Mouse (Mus musculus): ENCODE data around the gene Fem1a.

Gene Fem1a

DNA sequence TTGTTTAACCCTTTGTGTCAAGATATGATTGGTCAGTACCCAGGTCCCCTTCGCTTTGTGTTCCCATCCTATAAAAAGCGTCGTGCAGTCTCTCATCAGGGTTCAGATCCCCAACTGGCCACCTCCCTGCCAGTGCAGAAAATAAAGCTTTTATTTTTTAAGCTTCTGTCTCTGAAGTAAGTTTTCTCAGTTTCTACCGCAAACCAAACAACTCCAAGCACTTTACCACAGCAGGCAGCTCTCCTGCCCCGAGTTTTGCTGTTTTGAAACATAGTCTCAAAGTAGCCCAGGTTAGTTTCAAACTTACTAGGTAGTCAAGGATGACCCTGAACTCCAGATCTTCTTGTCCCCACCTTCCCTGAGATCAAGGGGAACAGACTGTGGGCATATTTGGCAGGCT, 21.7 kb downstream of the Fem1a start:
- DNase-seq (ENCODE audit: low read depth, low spot score): no peak

- DNase-seq (ENCODE audit: low read depth, low spot score): no peak
Observed at GRCm38 (mm10) chr17:56279481-56280155, 23.0 kb downstream of the Fem1a start.

- no peak for DNase-seq (ENCODE audit: low read depth, low spot score)
Observed at GRCm38 (mm10) chr17:56281193-56281592, 24.6 kb downstream of the Fem1a start.

GRCm38 (mm10) chr17:56282802-56283201, 26.2 kb downstream of the Fem1a start:
- DNase-seq (ENCODE audit: low read depth, low spot score): no peak

- DNase-seq (ENCODE audit: low read depth, low spot score): no peak
Observed at GRCm38 (mm10) chr17:56283316-56283715, 26.7 kb downstream of the Fem1a start.

DNA sequence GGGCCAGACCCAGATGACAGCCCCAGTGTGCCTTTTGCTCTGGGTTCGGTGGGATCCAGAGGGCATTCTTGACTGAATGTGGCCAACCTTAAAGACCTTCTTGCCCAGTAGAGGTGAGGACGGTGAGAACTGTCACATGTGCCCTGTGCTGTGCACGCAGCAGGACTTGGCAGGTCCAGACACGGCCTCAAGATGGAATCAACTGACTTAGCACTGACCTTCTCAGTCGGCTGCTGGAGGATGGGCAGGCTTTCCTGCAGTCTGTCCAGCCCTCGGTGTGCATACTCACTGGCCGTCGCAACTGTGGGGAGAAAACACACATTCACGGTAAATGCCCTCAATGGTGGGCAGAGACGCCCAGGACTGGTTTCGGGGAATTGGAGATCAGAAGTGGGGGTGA, 29.4 kb downstream of the Fem1a start:
- no peak for DNase-seq (ENCODE audit: low read depth, low spot score)

DNA sequence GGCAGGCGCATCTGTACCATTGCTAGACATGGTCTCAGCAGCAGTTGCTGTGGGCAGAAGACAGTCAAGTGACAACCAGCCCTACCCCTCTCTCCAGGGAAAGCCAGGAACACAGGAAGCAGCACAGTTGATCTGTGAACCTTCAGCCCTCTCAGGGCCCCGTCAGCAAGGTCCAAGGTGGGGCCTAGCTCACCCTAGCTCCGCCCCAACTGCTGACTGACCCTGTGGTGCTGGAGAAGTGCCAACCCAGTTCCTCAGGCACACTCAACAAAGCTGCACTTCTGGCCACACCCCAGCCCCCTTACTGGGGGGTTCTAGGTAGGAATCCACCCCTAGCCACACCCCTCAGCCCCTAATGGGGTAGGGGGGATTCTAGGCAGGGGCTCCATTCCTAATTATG, 31.2 kb downstream of the Fem1a start:
- no peak for DNase-seq (ENCODE audit: low read depth, low spot score)

DNA sequence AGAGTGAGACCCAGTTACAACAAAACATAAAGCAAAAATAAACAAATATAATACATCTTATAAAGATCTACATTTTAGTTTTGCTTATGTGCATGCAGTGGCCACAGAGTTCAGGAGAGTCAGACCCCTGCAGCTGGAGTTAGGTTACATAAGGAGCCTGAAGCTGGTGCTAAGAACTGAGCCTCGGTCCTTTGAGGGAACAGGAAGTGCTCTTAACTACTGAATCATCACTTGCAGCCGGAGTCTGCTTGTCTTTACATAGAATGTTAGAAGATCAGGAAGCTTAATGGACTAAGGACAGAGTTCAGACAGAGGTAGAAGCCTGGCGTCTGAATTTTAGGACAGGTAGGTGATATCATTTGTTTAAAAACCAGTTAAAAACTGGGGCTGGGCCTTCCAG, 32.3 kb downstream of the Fem1a start:
- no peak for DNase-seq (ENCODE audit: low read depth, low spot score)

GRCm38 (mm10) chr17:56289371-56290331, 33.0 kb downstream of the Fem1a start:
- DNase-seq (ENCODE audit: low read depth, low spot score): no peak

- DNase-seq (ENCODE audit: low read depth, low spot score): no peak
Observed at GRCm38 (mm10) chr17:56290388-56291170, 34.0 kb downstream of the Fem1a start.

DNA sequence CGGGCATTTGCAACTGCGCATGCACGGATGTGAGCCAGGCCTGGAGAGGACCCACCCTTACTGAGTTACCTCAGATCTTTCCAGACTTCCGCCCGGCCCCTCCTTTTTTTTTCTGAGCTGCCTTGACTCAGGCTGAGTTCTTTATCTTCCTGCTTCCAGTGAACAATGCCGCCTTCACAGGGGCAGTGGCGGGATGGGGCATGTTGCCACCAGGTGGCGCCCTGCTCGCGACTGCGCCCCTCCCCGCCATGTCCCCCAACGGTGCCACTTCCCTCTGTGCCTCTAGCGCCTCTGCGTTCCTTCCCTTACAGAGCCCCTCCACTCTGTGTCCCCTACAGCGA, 34.5 kb downstream of the Fem1a start:
- DNase-seq (ENCODE audit: low read depth, low spot score): peak; percentile 39

- DNase-seq (ENCODE audit: low read depth, low spot score): no peak
Observed at GRCm38 (mm10) chr17:56291826-56292475, 35.3 kb downstream of the Fem1a start.

GRCm38 (mm10) chr17:56292531-56293222, 36.1 kb downstream of the Fem1a start, which contains the start of gene Plin3:
Gene Plin3, minus strand, starts transcription at chr17:56292873.
- DNase-seq (ENCODE audit: low read depth, low spot score): no peak

DNA sequence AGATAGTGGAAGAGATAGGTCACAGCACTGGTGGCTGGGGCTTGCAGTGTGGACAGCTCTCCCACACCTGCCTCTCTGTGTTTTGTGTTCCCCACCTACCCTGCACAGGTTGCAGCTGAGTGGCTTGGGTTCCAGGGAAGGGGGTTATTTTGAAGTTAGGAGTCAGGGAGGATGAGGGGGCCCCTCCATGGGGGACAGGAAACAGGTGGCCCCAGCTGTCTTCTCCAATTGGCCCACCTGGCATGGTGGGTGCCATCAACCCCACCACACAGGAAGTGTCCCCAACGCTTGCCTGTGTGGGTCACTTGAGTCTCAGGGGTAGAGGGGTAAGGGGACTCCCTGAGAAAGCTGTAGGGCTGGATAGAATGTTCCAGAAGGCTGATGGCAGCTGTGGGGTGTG, 36.7 kb downstream of the Fem1a start:
- DNase-seq (ENCODE audit: low read depth, low spot score): no peak

DNA sequence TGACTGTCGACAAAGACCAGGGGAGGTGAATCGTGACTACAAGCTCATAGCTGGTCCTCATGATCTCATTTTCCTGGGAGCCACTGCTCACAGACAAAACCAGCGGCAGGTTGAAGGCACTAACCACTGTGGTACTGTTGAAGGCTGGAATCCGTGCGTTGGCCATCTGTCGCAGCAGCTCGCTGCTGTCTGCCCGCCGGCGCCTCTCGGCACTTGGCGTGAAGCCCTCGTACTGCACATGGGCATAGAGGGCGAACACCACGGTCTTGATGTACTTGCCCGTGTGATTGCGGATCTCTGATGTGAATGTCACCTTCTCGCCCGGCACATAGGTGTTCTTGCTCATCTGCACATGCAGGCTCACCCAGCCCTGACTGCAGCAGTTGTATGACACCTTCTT, 37.6 kb downstream of the Fem1a start:
- DNase-seq (ENCODE audit: low read depth, low spot score): no peak

GRCm38 (mm10) chr17:56296201-56296600, 39.6 kb downstream of the Fem1a start:
- no peak for DNase-seq (ENCODE audit: low read depth, low spot score)

DNA sequence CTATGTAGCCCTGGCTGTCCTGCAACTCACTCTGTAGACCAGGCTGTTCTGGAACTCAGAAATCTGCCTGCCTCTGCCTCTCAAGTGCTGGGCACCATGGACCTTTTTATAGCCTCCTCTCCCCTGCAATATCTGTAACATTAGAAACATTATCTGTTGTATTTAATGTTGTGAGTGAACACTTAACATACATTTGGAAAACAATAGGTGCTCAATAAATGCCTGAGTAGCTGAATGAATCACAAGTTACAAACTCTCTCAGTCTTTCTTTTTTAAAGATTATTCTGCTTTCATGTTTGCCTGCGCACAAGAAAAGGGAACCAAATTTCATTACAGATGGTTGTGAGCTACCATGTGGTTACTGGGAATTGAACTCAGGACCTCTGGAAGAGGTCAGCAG, 41.6 kb downstream of the Fem1a start:
- DNase-seq (ENCODE audit: low read depth, low spot score): no peak

GRCm38 (mm10) chr17:56300186-56300585, 43.6 kb downstream of the Fem1a start, which contains the start of gene Arrdc5:
Gene Arrdc5, minus strand, starts transcription at chr17:56300286.
- DNase-seq (ENCODE audit: low read depth, low spot score): no peak

DNA sequence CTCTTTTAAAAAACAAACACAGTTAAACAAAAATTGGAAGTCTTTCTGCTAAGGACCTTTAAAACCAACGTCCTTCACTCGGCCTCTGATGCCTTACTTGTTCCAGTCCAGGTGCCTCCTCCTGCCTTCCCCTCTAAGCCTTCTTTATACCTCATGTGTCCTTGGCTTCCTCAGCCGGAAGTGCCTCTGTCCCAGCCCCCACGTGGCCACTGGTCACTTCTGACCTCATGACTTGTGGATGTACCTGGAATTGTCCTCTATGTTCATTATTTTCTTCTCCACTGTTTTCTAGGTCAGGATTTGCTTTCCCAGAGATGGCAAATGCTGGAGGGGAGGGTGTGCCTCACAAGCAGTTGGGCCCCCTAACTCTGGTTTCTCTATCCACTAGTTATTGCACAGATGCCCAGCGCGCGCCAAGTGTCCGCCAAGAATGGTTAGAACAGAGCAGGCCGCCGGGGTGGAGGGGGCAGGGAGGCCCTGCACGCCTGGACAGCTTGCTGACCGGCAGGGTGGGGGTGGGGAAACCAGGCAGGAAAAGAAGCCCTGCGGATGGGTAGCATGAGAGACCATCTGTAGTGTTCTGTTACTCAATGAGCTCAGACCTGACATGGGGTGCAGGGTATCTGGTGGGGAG, 45.9 kb downstream of the Fem1a start:
- no peak for DNase-seq (ENCODE audit: low read depth, low spot score)

DNA sequence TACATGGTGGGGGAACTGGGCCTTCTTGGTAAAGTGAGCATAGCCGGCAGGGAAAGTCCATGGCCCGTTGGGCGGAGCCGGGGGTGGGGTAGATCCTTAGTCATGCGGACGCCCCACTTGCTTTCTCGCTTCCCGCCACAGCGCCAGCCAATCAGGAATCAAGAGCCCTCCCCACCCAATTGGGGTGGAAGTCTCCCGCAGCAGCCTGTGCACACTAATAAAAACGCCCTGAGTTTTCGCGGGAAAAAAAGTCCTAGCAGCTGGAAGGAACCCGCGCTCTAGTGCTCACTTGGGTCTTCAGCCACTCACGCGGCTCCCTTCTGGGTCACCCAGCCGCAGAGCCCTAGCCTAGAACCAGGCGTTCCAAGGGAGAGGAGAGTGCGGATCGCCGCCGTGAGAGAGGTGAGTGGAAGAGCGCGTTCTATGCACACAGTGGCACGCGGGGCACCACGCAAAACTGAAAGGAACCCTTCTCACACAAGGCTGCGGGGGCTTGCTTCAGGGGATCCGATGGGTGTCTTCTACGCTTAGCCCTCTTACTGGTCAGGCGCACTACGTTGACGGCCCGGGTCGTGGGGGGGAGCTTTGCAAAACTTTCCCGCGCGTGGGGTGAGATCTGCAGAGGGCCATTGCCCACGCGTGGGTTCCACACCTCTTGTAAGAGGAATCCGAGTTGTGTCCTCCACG, 46.7 kb downstream of the Fem1a start, which contains the start of gene Uhrf1:
Gene Uhrf1, plus strand, starts transcription at position 162 of the 687 bp plus-strand sequence.
- DNase-seq (ENCODE audit: low read depth, low spot score): no peak

Data from retina, postnatal 7 days (tissue).